Mouse (Mus musculus): ENCODE data around the gene Ripor1. TPM values are rescaled to one million over a fixed set of nuclear protein-coding genes. Genes with fewer than 3 reads are reported as not detected.

Gene Ripor1
- total and polyA plus RNA-seq, 3 experiments = 0.24 to 7.2 (median 1.7) TPM

DNA sequence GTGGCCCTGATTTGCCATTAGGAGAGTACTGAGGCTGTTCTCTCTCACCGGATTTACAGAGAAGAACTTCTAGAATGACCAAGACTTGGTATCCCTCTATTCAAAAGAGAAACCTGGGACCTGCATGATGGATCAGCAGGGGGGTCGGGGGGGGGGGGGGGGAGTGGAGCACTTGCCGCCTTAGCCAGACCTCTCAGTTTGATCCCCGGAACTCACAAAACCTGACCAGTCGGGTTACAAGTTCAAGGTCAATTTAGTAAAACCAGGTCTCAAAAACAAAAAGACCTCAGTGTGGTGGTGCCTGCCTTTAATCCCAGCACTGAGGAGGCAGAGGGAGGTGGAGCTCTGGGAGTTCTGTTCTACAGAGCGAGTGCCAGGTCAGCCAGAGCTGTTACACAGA, 30.3 kb upstream of the Ripor1 start:
- DNase-seq (ENCODE audit: extremely low read depth) = no peak
- no peak for TF ChIP-seq USF2 (conservative IDR thresholded peaks at IDR 0.05; ENCODE audit: low read depth, low read length)
- TF ChIP-seq POLR2AphosphoS2 (IDR thresholded peaks at IDR 0.05; ENCODE audit: low read depth, low read length) = no peak
- TF ChIP-seq ZNF384 (IDR thresholded peaks at IDR 0.05; ENCODE audit: low read depth, low read length) = no peak
- TF ChIP-seq E2F4 (IDR thresholded peaks at IDR 0.05; ENCODE audit: insufficient replicate concordance, low read depth, low read length) = no peak
- TF ChIP-seq IRF4 (IDR thresholded peaks at IDR 0.05; ENCODE audit: low read depth, low read length) = no peak
- TF ChIP-seq JUN (IDR thresholded peaks at IDR 0.05; ENCODE audit: insufficient read depth, low read depth, low read length) = no peak
- no peak for TF ChIP-seq GABPA (IDR thresholded peaks at IDR 0.05; ENCODE audit: insufficient replicate concordance, low read depth, low read length)
- no peaks in the 10 kb centered on the region for H3K27me3 ChIP-seq (replicated peaks)
- no peaks in the 10 kb centered on the region for H3K79me2 ChIP-seq (replicated peaks; ENCODE audit: control insufficient read depth, extremely low read depth, insufficient read depth, poor library complexity, severe bottlenecking)
- dilution Hi-C loops (cut with MboI; ENCODE audit: extremely low pct_ligation_motif_present, extremely low pct_unique_long_range_greater_than_20kb, low sequenced_read_pairs) = no loop called here
- no peaks in the 10 kb centered on the region for H3K9me3 ChIP-seq (replicated peaks; ENCODE audit: low read length)
- in situ Hi-C loops (cut with MboI; ENCODE audit: low pct_ligation_motif_present, low pct_unique_long_range_greater_than_20kb, low sequenced_read_pairs) = no loop called here
- H3K4me1 ChIP-seq (ENCODE audit: control insufficient read depth in 1 of 2, insufficient read depth in 2 of 2) = peaks cover 0 to 2% of the 10 kb centered on the region in 2 experiments; a peak in 1 of 4 replicates
- H3K36me3 ChIP-seq (replicated peaks in 1 of 2; ENCODE audit: control insufficient read depth in 1 of 2, insufficient read depth in 1 of 2, low read length in 1 of 2) = peaks cover 0 to 3% of the 10 kb centered on the region in 2 experiments
- no peak overlapping the region for H3K4me3 ChIP-seq (replicated peaks in 1 of 3; ENCODE audit: low read depth in 2 of 3, low read length in 2 of 3, poor library complexity in 1 of 3)
- H3K27ac ChIP-seq (ENCODE audit: insufficient read depth, low read depth) = no peak overlapping the region
- no peak overlapping the region for H3K9ac ChIP-seq (ENCODE audit: insufficient read depth, low read depth)
- no peak overlapping the region for H3K4me2 ChIP-seq (ENCODE audit: insufficient read depth, low read depth, poor library complexity, severe bottlenecking)

- dilution Hi-C loops (cut with MboI; ENCODE audit: extremely low pct_ligation_motif_present, extremely low pct_unique_long_range_greater_than_20kb, low sequenced_read_pairs) (no loop called here), in situ Hi-C loops (cut with MboI; ENCODE audit: low pct_ligation_motif_present, low pct_unique_long_range_greater_than_20kb, low sequenced_read_pairs) (no loop called here)
- TF ChIP-seq MAX (IDR thresholded peaks at IDR 0.05; ENCODE audit: low read length) (no peak), KAT2A (IDR thresholded peaks at IDR 0.05; ENCODE audit: insufficient replicate concordance, low read length) (no peak), SMC3 (IDR thresholded peaks at IDR 0.05; ENCODE audit: low read depth, low read length) (no peak)
- Histone ChIP-seq H3K4me3 (replicated peaks in 1 of 3; ENCODE audit: low read depth in 2 of 3, low read length in 2 of 3, poor library complexity in 1 of 3) (no peak overlapping the region), H3K4me2 (ENCODE audit: insufficient read depth, low read depth, poor library complexity, severe bottlenecking) (no peak overlapping the region), H3K4me1 (ENCODE audit: control insufficient read depth in 1 of 2, insufficient read depth in 2 of 2) (peaks cover 0 to 3% of the 10 kb centered on the region in 2 experiments; a peak in 1 of 4 replicates), H3K79me2 (replicated peaks; ENCODE audit: control insufficient read depth, extremely low read depth, insufficient read depth, poor library complexity, severe bottlenecking) (no peaks in the 10 kb centered on the region), H3K27me3 (replicated peaks) (no peaks in the 10 kb centered on the region), H3K36me3 (replicated peaks in 1 of 2; ENCODE audit: control insufficient read depth in 1 of 2, insufficient read depth in 1 of 2, low read length in 1 of 2) (no peaks in the 10 kb centered on the region), H3K9me3 (replicated peaks; ENCODE audit: low read length) (no peaks in the 10 kb centered on the region), H3K27ac (ENCODE audit: insufficient read depth, low read depth) (no peak overlapping the region), H3K9ac (ENCODE audit: insufficient read depth, low read depth) (no peak overlapping the region)
- no peak for DNase-seq (ENCODE audit: extremely low read depth)
These were observed 29.5 kb upstream of the Ripor1 start for GRCm38 (mm10) chr8:105575538-105575937.

GRCm38 (mm10) chr8:105579719-105580118, 25.3 kb upstream of the Ripor1 start:
- no peak overlapping the region for H3K4me3 ChIP-seq (replicated peaks in 1 of 3; ENCODE audit: low read depth in 2 of 3, low read length in 2 of 3, poor library complexity in 1 of 3)
- no peak overlapping the region for H3K9ac ChIP-seq (ENCODE audit: insufficient read depth, low read depth)
- no peaks in the 10 kb centered on the region for H3K27me3 ChIP-seq (replicated peaks)
- peaks cover 0 to 3% of the 10 kb centered on the region in 2 experiments; a peak in 1 of 4 replicates for H3K4me1 ChIP-seq (ENCODE audit: control insufficient read depth in 1 of 2, insufficient read depth in 2 of 2)
- no peaks in the 10 kb centered on the region for H3K79me2 ChIP-seq (replicated peaks; ENCODE audit: control insufficient read depth, extremely low read depth, insufficient read depth, poor library complexity, severe bottlenecking)
- dilution Hi-C loops (cut with MboI; ENCODE audit: extremely low pct_ligation_motif_present, extremely low pct_unique_long_range_greater_than_20kb, low sequenced_read_pairs) = no loop called here
- H3K36me3 ChIP-seq (replicated peaks in 1 of 2; ENCODE audit: control insufficient read depth in 1 of 2, insufficient read depth in 1 of 2, low read length in 1 of 2) = no peaks in the 10 kb centered on the region
- H3K27ac ChIP-seq (ENCODE audit: insufficient read depth, low read depth) = no peak overlapping the region
- H3K4me2 ChIP-seq (ENCODE audit: insufficient read depth, low read depth, poor library complexity, severe bottlenecking) = no peak overlapping the region
- TF ChIP-seq E2F4 (IDR thresholded peaks at IDR 0.05; ENCODE audit: insufficient replicate concordance, low read depth, low read length) (no peak), MAFK (IDR thresholded peaks at IDR 0.05; ENCODE audit: insufficient replicate concordance, low read length) (0 out of 2 replicates have a peak, but pooled peaks have one; percentile 48)
- DNase-seq (ENCODE audit: extremely low read depth) = no peak
- no peaks in the 10 kb centered on the region for H3K9me3 ChIP-seq (replicated peaks; ENCODE audit: low read length)
- in situ Hi-C loops (cut with MboI; ENCODE audit: low pct_ligation_motif_present, low pct_unique_long_range_greater_than_20kb, low sequenced_read_pairs) = no loop called here

Measured in CH12.LX (cell line).